Mouse (Mus musculus) Patski (cell line): ENCODE measurements around the gene Sdk2. TPM values are rescaled to one million over a fixed set of nuclear protein-coding genes. Genes with fewer than 3 reads are reported as not detected.

Source experiments
- ATAC-seq: fragments of 100-300 bp; one replicate; pipeline ENCODE4 v1.8.0; 2021
- CTCF ChIA-PET: fragments of 350-600 bp; sonication (Branson Sonifier 250); formaldehyde crosslinking; loops from one replicate; lab custom pipeline; 2022; ENCODE audit warnings: inconsistent platforms; lab: Charles Lee
- POLR2A ChIA-PET: fragments of 350-600 bp; sonication (Branson Sonifier 250); formaldehyde crosslinking; loops from one replicate; lab custom pipeline; 2022; ENCODE audit warnings: antibody characterized with exemption, inconsistent platforms; lab: Charles Lee
- DNase-seq: peaks from one replicate; pipeline ENCODE4 v3.0.0-alpha.2; 2011; ENCODE audit warnings: low read depth, low spot score
- H3K27me3 ChIP-seq: fragments of 371-371 bp; one replicate; pipeline ENCODE4 v1.5.1; 2021
- CTCF ChIP-seq: fragments of 100-300 bp; IDR thresholded peaks from one replicate; pipeline ENCODE4 v1.5.1; 2021
- in situ Hi-C: fragments of 300-500 bp; cut with MboI; formaldehyde crosslinking; loops from 3 replicates; pipeline ENCODE4 v1.11.1; 2018; ENCODE audit warnings: low pct_unique_long_range_greater_than_20kb, mixed read lengths
- polyA plus RNA-seq: library from polyadenylated mRNA; unstranded; gene quantifications from one replicate; pipeline ENCODE4 v1.2.3, GENCODE M21; 2021

Gene Sdk2
- polyA plus RNA-seq, 1 experiment from 2014 or later, result not detected

GRCm38 (mm10) chr11:114016889-114017392, 49.9 kb downstream of the Sdk2 start:
- no peak for TF ChIP-seq CTCF
- CTCF ChIA-PET, result no interaction called here
- POLR2A ChIA-PET, result no interaction called here
- DNase-seq (no peak), ATAC-seq (no peak)
- H3K27me3 ChIP-seq, result peaks cover 49% of the 10 kb centered on the region
- in situ Hi-C loops, result no loop called here

- ChIA-PET POLR2A (no interaction called here), CTCF (no interaction called here)
- no peak for TF ChIP-seq CTCF
- in situ Hi-C loops, result no loop called here
- peaks cover 43% of the 10 kb centered on the region for H3K27me3 ChIP-seq
- DNase-seq (no peak), ATAC-seq (no peak)
Observed at GRCm38 (mm10) chr11:114016108-114016888, 50.5 kb downstream of the Sdk2 start.

- in situ Hi-C loops, result no loop called here
- H3K27me3 ChIP-seq, result peaks cover 8% of the 10 kb centered on the region
- ATAC-seq, result no peak
- ChIA-PET POLR2A (no interaction called here), CTCF (no interaction called here)
- no peak for TF ChIP-seq CTCF
- DNase-seq, result no peak
Observed at GRCm38 (mm10) chr11:114011523-114011922, 55.3 kb downstream of the Sdk2 start.

GRCm38 (mm10) chr11:114005879-114006278, 61.0 kb downstream of the Sdk2 start:
- H3K27me3 ChIP-seq, result no peaks in the 10 kb centered on the region
- in situ Hi-C loops, result no loop called here
- POLR2A ChIA-PET, result no interaction called here
- no peak for TF ChIP-seq CTCF
- no peak for ATAC-seq
- CTCF ChIA-PET, result no interaction called here
- no peak for DNase-seq

- ChIA-PET POLR2A (no interaction called here), CTCF (no interaction called here)
Observed at GRCm38 (mm10) chr11:114004651-114005050, 62.2 kb downstream of the Sdk2 start.

GRCm38 (mm10) chr11:114003195-114003594, 63.7 kb downstream of the Sdk2 start:
- ATAC-seq (no peak), DNase-seq (no peak)
- TF ChIP-seq CTCF, result no peak
- in situ Hi-C loops, result no loop called here
- H3K27me3 ChIP-seq, result peaks cover 2% of the 10 kb centered on the region
- CTCF ChIA-PET, result no interaction called here
- POLR2A ChIA-PET, result interaction anchor here (0.6 to 0.8 kb wide), 2 partner anchors 50 to 276 kb away, joined by 3 to 4 read pairs; no protein-coding TSS in a partner anchor

More at GRCm38 (mm10) chr11:114004651-114005050, 62.2 kb downstream of the Sdk2 start:
- no peak for TF ChIP-seq CTCF
- ATAC-seq (no peak), DNase-seq (no peak)
- H3K27me3 ChIP-seq, result no peaks in the 10 kb centered on the region
- in situ Hi-C loops, result no loop called here

- ATAC-seq (no peak), DNase-seq (no peak)
- CTCF ChIA-PET, result no interaction called here
- H3K27me3 ChIP-seq, result peaks cover 7% of the 10 kb centered on the region
- TF ChIP-seq CTCF, result no peak
- in situ Hi-C loops, result no loop called here
- POLR2A ChIA-PET, result no interaction called here
Observed at GRCm38 (mm10) chr11:114000051-114000450, 66.8 kb downstream of the Sdk2 start.

- DNase-seq, result no peak
- peaks cover 7% of the 10 kb centered on the region for H3K27me3 ChIP-seq
- no peak for ATAC-seq
- ChIA-PET POLR2A (no interaction called here), CTCF (no interaction called here)
- no peak for TF ChIP-seq CTCF
- in situ Hi-C loops, result no loop called here
Observed at GRCm38 (mm10) chr11:113998702-113999101, 68.1 kb downstream of the Sdk2 start.

GRCm38 (mm10) chr11:113993921-113994320, 72.9 kb downstream of the Sdk2 start:
- in situ Hi-C loops, result no loop called here
- no peak for TF ChIP-seq CTCF
- ATAC-seq (no peak), DNase-seq (no peak)
- ChIA-PET CTCF (interaction anchor here (0.8 kb wide), 1 partner anchor 84 kb away, joined by 3 read pairs; no protein-coding TSS in a partner anchor), POLR2A (no interaction called here)
- H3K27me3 ChIP-seq, result peaks cover 18% of the 10 kb centered on the region

GRCm38 (mm10) chr11:113992894-113993293, 74.0 kb downstream of the Sdk2 start:
- H3K27me3 ChIP-seq, result peaks cover 13% of the 10 kb centered on the region
- POLR2A ChIA-PET, result no interaction called here
- in situ Hi-C loops, result no loop called here
- ATAC-seq (no peak), DNase-seq (no peak)
- no peak for TF ChIP-seq CTCF
- CTCF ChIA-PET, result interaction anchor here (0.8 kb wide), 1 partner anchor 83 kb away, joined by 3 read pairs; no protein-coding TSS in a partner anchor

- peaks cover 11% of the 10 kb centered on the region for H3K27me3 ChIP-seq
- no peak for TF ChIP-seq CTCF
- in situ Hi-C loops, result no loop called here
- ATAC-seq (no peak), DNase-seq (no peak)
- ChIA-PET CTCF (no interaction called here), POLR2A (no interaction called here)
Observed at GRCm38 (mm10) chr11:113991886-113992285, 75.0 kb downstream of the Sdk2 start.
